Mouse (Mus musculus): ENCODE results near the gene Hoxb6. TPM values are rescaled to one million over a fixed set of nuclear protein-coding genes. Genes with fewer than 3 reads are reported as not detected.

Hoxb6 gene
- total RNA-seq, 2 experiments from 2014 or later = not detected

GRCm38 (mm10) chr11:96344878-96345159, 52.5 kb downstream of the Hoxb6 start:
- ATAC-seq (replicated peaks; ENCODE audit: low FRiP score, low TSS enrichment, poor library complexity, severe bottlenecking) = no peak

GRCm38 (mm10) chr11:96345220-96345892, 53.1 kb downstream of the Hoxb6 start:
- ATAC-seq (replicated peaks; ENCODE audit: low FRiP score, low TSS enrichment, poor library complexity, severe bottlenecking) = no peak

- no peak for ATAC-seq (replicated peaks; ENCODE audit: low FRiP score, low TSS enrichment, poor library complexity, severe bottlenecking)
Measured at GRCm38 (mm10) chr11:96345893-96346806, 53.9 kb downstream of the Hoxb6 start.

- no peak for ATAC-seq (replicated peaks; ENCODE audit: low FRiP score, low TSS enrichment, poor library complexity, severe bottlenecking)
Measured at GRCm38 (mm10) chr11:96346916-96347520, 54.7 kb downstream of the Hoxb6 start.

DNA sequence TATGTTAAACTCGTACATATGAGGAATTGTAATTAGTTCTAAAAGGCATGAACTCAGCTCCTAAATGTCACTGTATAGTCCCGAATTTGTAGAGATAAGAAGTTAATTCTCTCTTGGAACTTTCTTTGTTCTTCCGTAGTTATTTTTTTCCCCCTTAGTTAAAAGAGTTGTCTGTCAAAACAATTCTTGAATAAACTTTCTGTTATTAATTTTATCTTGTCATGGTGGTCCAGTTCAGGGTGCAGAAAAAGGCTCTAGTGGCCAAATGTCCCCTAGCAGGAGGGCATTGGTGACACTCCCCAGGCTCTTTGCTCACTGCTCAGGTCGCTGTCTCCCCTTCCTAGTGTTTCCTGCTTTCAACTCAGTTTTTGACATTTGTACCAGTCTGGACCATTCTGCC, 55.4 kb downstream of the Hoxb6 start:
- ATAC-seq (replicated peaks; ENCODE audit: low FRiP score, low TSS enrichment, poor library complexity, severe bottlenecking) = no peak

- no peak for ATAC-seq (replicated peaks; ENCODE audit: low FRiP score, low TSS enrichment, poor library complexity, severe bottlenecking)
Measured at GRCm38 (mm10) chr11:96348141-96348928, 56.1 kb downstream of the Hoxb6 start.

- ATAC-seq (replicated peaks; ENCODE audit: low FRiP score, low TSS enrichment, poor library complexity, severe bottlenecking) = no peak
Measured at GRCm38 (mm10) chr11:96348988-96349387, 56.7 kb downstream of the Hoxb6 start.

DNA sequence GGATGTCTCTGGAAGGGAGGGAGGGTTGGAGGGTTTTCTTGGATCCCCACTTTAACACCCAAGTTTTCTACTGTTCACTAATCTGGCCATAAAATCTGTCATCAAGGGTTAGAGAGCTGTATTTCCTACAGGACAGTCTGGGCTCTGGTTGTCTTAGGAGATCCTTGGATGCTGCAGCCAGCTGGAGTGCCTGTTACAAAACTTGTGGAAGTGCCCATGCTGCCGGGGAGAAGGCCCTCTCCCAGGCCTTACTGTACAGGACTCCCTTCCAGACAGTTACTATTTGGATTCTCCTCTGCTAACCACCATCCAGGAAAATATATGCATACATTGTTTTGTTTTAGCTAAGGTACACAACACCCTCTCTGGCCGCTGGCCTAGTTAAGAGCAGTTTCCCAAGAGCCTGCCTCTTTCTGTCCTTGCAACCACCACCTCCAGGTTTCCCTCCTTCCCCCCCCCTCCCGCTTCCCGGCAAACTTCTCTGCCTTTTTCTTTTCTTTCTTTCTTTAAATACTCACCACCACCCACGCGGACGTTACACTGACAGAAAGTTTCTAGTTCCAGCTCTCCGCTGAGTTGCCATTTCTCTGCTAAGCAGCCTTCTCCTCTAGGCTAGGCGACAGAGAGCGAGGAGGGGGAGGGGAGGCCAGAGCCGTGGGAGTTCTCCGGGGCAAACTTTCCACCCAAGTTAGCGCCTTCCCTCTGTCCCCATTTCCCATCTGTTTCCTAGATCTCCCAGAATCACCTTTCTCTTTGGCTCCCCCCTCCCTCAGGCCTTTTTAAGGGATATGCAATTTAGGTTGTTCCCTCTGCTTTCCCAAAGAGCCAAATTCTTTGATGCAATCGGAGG, 57.4 kb downstream of the Hoxb6 start:
- ATAC-seq (replicated peaks; ENCODE audit: low FRiP score, low TSS enrichment, poor library complexity, severe bottlenecking) = no peak

DNA sequence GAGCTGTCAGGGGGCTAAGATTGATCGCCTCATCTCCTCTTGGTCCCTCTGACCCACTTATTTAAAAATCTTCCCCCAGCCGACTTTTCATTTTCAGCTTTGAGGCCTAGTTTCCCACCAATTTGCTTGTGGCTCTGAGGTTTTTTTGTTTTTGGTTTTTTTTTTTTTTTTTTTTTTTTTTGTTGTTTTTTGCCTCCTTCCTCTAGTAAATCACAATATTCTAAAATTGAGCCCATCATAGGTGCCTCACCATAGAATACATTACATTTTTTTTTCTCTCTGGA, 58.0 kb downstream of the Hoxb6 start, which contains the start of gene Hoxb2:
TSS of gene Hoxb2 (plus strand) at position 185 of the 284 bp plus-strand sequence.
- ATAC-seq (replicated peaks; ENCODE audit: low FRiP score, low TSS enrichment, poor library complexity, severe bottlenecking) = no peak

DNA sequence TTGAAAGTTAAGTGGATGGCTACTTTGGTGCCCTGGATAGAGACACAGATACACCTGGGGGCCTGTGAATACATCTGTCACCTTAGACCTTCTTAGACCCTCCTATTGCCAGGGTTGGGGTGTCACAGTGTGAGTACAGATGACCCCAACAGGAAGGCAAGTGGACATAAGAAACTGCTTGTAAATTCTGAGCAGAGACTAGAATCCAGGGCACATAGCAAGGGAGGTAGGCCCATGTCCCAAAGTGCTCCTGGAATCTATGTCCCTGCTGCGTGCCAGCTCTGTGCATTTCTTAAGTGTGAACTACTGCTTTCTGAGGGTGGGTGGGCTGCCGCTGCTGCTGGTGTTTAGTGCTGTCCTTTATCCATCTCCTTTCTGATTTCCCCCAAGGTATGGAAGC, 58.5 kb downstream of the Hoxb6 start:
- no peak for ATAC-seq (replicated peaks; ENCODE audit: low FRiP score, low TSS enrichment, poor library complexity, severe bottlenecking)

Other genes starting within 250 kb of the Hoxb6 start
- gene Ube2z, start 227.1 kb upstream of the Hoxb6 start, total RNA-seq (2014; fragmentation: Nextera tagmentation) = 25.4 and 27.5 TPM in 2 replicates
- gene Ube2z, start 227.1 kb upstream of the Hoxb6 start, total RNA-seq (2017) = 14.6 and 19.4 TPM in 2 replicates
- gene Atp5g1, start 216.8 kb upstream of the Hoxb6 start, total RNA-seq (2014; fragmentation: Nextera tagmentation) = 878 and 1,130 TPM in 2 replicates
- 87.7 and 137 TPM in 2 replicates for gene Atp5g1, start 216.8 kb upstream of the Hoxb6 start, total RNA-seq (2017)
- not detected in 2 replicates for gene Calcoco2, start 180.5 kb upstream of the Hoxb6 start, total RNA-seq (2014; fragmentation: Nextera tagmentation)
- gene Calcoco2, start 180.5 kb upstream of the Hoxb6 start, total RNA-seq (2017) = not detected in 2 replicates
- gene Ttll6, start 158.7 kb upstream of the Hoxb6 start, total RNA-seq (2014; fragmentation: Nextera tagmentation) = not detected in 2 replicates
- not detected in 2 replicates for gene Ttll6, start 158.7 kb upstream of the Hoxb6 start, total RNA-seq (2017)
- not detected in 2 replicates for gene Hoxb13, start 98.2 kb upstream of the Hoxb6 start, total RNA-seq (2014; fragmentation: Nextera tagmentation)
- gene Hoxb13, start 98.2 kb upstream of the Hoxb6 start, total RNA-seq (2017) = not detected in 2 replicates
- not detected in 2 replicates for gene Hoxb9, start 21.0 kb upstream of the Hoxb6 start, total RNA-seq (2014; fragmentation: Nextera tagmentation)
- gene Hoxb9, start 21.0 kb upstream of the Hoxb6 start, total RNA-seq (2017) = not detected in 2 replicates
- not detected in 2 replicates for gene Hoxb8, start 10.6 kb upstream of the Hoxb6 start, total RNA-seq (2014; fragmentation: Nextera tagmentation)
- gene Hoxb8, start 10.6 kb upstream of the Hoxb6 start, total RNA-seq (2017) = not detected in 2 replicates
- gene Hoxb7, start 5.9 kb upstream of the Hoxb6 start, total RNA-seq (2014; fragmentation: Nextera tagmentation) = not detected in 2 replicates
- not detected in 2 replicates for gene Hoxb7, start 5.9 kb upstream of the Hoxb6 start, total RNA-seq (2017)
- gene Hoxb5, start 10.9 kb downstream of the Hoxb6 start, total RNA-seq (2014; fragmentation: Nextera tagmentation) = not detected in 2 replicates
- gene Hoxb5, start 10.9 kb downstream of the Hoxb6 start, total RNA-seq (2017) = not detected in 2 replicates
- gene Hoxb4, start 25.8 kb downstream of the Hoxb6 start, total RNA-seq (2014; fragmentation: Nextera tagmentation) = 0.12 and 0.66 TPM in 2 replicates
- 0.70 and 1.9 TPM in 2 replicates for gene Hoxb4, start 25.8 kb downstream of the Hoxb6 start, total RNA-seq (2017)
- gene Hoxb3, start 30.9 kb downstream of the Hoxb6 start, total RNA-seq (2014; fragmentation: Nextera tagmentation) = 0.28 and 0.79 TPM in 2 replicates
- gene Hoxb3, start 30.9 kb downstream of the Hoxb6 start, total RNA-seq (2017) = not detected in 2 replicates
- 0.37 TPM in 1 of 2 replicates, not detected in the other for gene Hoxb2, start 58.0 kb downstream of the Hoxb6 start, total RNA-seq (2014; fragmentation: Nextera tagmentation)
- gene Hoxb2, start 58.0 kb downstream of the Hoxb6 start, total RNA-seq (2017) = 0.42 TPM in 1 of 2 replicates, not detected in the other
- not detected in 2 replicates for gene Hoxb1, start 73.3 kb downstream of the Hoxb6 start, total RNA-seq (2014; fragmentation: Nextera tagmentation)
- not detected in 2 replicates for gene Hoxb1, start 73.3 kb downstream of the Hoxb6 start, total RNA-seq (2017)
- 2.7 and 11.3 TPM in 2 replicates for gene Skap1, start 172.1 kb downstream of the Hoxb6 start, total RNA-seq (2014; fragmentation: Nextera tagmentation)
- gene Skap1, start 172.1 kb downstream of the Hoxb6 start, total RNA-seq (2017) = 3.7 TPM in 1 of 2 replicates, not detected in the other

All from megakaryocyte-erythroid progenitor cell, adult 5-6 weeks (primary cell).